Mouse (Mus musculus) erythroblast, embryonic 14.5 days (primary cell): Measurements from ENCODE around the gene Fam129a. TPM values are rescaled to one million over a fixed set of nuclear protein-coding genes. Genes with fewer than 3 reads are reported as not detected.

ENCODE experiments used
- H3K27me3 ChIP-seq: 2 replicates; pipeline ENCODE4 v1.6.1; 2012; ENCODE audit warnings: inconsistent platforms; ENCODE audit not compliant: control insufficient read depth
- H3K36me3 ChIP-seq: 2 replicates; pipeline ENCODE4 v1.6.1; 2012; ENCODE audit warnings: mild to moderate bottlenecking, inconsistent platforms; ENCODE audit not compliant: control insufficient read depth
- H3K4me1 ChIP-seq: 2 replicates; pipeline ENCODE4 v1.6.1; 2012; ENCODE audit warnings: inconsistent platforms; ENCODE audit not compliant: control insufficient read depth
- H3K4me3 ChIP-seq: replicated peaks from 2 replicates; pipeline ENCODE3; 2012; ENCODE audit warnings: moderate library complexity, mild to moderate bottlenecking, inconsistent platforms
- H3K9me3 ChIP-seq: 2 replicates; pipeline ENCODE4 v1.6.1; 2012; ENCODE audit warnings: low read length, inconsistent platforms, mixed read lengths; ENCODE audit not compliant: control insufficient read depth
- GATA1 ChIP-seq: IDR thresholded peaks from 2 replicates; pipeline ENCODE4 v1.6.1; 2012; ENCODE audit warnings: low read length, inconsistent platforms, mixed read lengths
- TAL1 ChIP-seq: IDR thresholded peaks from 3 replicates; pipeline ENCODE4 v1.6.1; 2012; ENCODE audit warnings: low read length, inconsistent platforms, mixed read lengths
- polyA plus RNA-seq: library from polyadenylated mRNA; stranded (reverse); fragments of >175 nt; gene quantifications from 2 replicates; pipeline ENCODE4 v1.2.3, GENCODE M21; 2012

Fam129a gene
- polyA plus RNA-seq, 1 experiment: 0.06 TPM

DNA sequence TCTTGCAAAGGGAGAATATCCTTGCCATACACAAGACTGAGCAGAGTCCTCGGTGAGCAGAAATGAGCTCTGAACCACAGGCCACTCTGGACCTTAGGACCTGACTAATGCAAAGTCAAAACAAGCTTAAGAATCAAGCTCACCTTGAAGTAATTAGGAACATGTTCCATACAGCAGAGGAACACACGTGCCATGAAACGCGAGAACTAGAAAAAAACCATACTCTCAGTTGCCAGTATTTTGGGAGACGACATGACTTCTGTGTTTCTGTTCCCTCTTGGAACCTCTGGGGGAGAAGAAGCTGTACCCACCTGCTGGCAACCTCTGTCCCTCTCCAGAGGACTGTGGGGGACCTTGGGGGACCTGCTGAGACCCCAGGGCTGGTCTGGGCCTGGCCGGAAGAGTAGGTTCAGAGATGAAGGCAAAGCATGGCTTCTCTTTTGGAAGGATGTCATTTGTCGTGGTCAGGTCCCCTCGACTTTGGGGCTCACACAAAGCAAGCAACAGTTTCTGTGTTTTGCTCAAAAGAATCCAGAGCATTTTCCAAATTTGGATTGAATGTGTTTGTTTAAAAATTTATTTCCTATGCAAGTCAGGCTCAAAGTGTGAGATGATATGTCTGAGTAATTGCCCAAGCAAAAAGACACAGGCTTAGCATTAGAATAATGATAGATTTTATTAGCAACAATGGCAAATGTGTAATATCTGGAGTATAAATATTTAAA, 12.6 kb downstream of the Fam129a start:
- Histone ChIP-seq H3K4me3 (no peak overlapping the region), H3K36me3 (no peaks in the 10 kb centered on the region), H3K27me3 (no peaks in the 10 kb centered on the region), H3K4me1 (no peaks in the 10 kb centered on the region), H3K9me3 (no peaks in the 10 kb centered on the region)
- TF ChIP-seq TAL1: no peak
- TF ChIP-seq GATA1: no peak

DNA sequence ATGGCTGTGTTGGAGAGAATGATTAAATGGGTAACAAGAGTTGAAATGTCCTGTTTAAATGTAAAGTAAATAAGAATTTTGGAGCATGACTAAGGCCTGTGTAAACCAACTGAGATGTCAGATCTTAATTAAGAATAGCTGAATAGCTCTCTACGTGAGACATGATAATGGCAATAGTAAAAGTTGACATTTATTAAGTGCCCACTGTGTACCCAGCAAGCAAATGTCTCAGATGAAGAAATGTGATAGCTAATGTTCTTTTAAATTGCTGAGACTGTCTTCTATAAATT, 13.1 kb downstream of the Fam129a start:
- TF ChIP-seq TAL1: no peak
- no peak for TF ChIP-seq GATA1
- no peaks in the 10 kb centered on the region for H3K36me3 ChIP-seq
- H3K27me3 ChIP-seq: no peaks in the 10 kb centered on the region
- no peaks in the 10 kb centered on the region for H3K9me3 ChIP-seq
- H3K4me1 ChIP-seq: no peaks in the 10 kb centered on the region
- no peak overlapping the region for H3K4me3 ChIP-seq

DNA sequence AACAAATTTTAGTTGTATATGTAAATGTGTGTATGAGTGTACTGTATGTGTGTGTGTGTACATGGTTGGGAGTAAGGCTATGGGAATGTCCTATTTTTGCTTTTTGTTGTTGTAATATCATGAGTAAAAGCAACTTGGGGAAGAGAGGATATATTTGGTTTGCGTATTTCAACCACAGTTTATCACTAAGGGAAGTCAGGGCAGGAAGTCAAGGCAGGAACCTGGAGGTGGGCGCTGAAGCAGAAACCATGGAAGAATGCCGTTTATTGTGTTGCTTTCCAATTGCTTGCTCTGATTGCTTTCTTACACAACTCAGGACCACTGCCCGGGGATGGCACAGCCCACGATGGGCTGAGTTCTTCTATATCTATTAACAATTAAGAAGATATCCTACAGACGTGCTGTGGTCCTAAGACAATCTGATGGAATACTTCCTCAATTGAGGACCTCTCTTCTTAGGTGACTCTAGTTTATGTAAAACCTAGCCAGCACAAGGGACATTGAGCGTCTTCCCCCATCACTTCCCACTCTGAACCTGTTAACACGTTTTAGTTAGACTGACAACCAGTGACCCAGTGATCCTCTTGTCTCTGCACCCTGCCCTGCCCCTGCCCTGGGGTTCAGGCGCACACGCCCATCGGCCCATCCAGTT, 13.7 kb downstream of the Fam129a start:
- Histone ChIP-seq H3K27me3 (no peaks in the 10 kb centered on the region), H3K4me3 (no peak overlapping the region), H3K9me3 (no peaks in the 10 kb centered on the region), H3K4me1 (no peaks in the 10 kb centered on the region), H3K36me3 (no peaks in the 10 kb centered on the region)
- TF ChIP-seq TAL1 (no peak), GATA1 (no peak)

DNA sequence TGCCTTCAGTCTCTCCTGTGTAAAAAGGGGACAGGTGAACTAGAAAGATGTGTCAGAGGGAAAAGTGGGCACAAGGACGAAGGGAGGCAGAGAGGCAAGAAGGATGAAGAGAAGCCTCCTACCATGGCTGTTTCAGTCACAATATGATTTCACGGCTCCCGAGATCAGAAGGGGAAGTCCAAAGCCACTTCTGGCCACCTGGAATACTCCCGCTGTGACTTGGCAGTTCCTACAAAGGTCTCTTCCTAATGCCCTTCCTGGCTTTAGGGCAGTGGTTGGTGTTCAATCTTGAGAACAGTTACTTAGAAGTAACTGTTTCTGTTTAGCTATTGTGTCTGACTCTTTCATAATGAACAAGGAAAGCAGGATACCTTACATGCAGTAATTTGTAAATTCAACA, 14.7 kb downstream of the Fam129a start:
- no peaks in the 10 kb centered on the region for H3K27me3 ChIP-seq
- no peak for TF ChIP-seq TAL1
- no peak for TF ChIP-seq GATA1
- H3K4me1 ChIP-seq: no peaks in the 10 kb centered on the region
- H3K9me3 ChIP-seq: no peaks in the 10 kb centered on the region
- no peaks in the 10 kb centered on the region for H3K36me3 ChIP-seq
- H3K4me3 ChIP-seq: no peak overlapping the region

DNA sequence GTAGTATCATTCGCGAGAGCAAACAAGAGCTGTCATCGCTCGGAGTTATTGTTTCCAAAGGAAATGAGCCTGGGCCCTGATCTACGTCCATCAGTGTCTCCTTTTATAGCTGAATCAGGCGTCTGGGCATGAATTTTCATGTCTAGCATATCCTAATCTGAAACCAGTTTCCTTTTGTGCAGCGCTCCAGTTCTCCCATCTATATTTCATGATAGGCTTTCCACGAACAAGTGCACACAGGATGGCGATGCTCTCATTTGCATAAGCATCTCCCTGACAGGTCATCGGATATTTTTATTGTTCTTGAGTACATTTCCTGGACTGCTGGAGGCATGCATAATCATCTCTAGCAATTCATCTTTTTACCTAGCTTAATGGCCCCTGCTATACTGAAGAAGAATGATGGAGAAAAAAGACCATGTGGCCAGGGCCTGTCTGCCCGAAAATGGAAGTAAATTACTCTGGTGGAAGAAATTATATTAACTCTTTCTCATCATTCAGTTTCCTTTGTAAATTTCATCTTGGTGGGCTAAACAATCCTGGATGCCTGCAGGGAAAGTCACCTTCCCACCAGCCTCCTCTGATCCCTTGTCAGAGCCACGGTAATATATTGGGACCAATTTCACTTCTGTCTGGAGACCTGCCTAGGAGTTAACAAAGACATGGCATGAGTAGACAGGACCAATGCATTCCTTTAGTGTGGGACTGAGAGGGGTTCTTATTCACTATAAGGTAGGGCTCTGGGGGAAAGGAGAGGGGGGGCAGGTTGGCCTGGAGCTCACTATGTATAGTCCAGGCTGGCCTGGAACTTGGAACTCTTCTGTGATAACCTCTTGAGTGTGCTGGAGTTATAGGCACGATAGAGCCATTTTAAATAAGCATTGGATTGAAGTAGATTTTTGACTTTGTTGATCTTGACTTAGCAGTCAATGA, 21.4 kb downstream of the Fam129a start:
- H3K9me3 ChIP-seq: no peaks in the 10 kb centered on the region
- H3K36me3 ChIP-seq: no peaks in the 10 kb centered on the region
- no peak overlapping the region for H3K4me3 ChIP-seq
- no peaks in the 10 kb centered on the region for H3K27me3 ChIP-seq
- TF ChIP-seq GATA1 (no peak), TAL1 (no peak)
- H3K4me1 ChIP-seq: no peaks in the 10 kb centered on the region

DNA sequence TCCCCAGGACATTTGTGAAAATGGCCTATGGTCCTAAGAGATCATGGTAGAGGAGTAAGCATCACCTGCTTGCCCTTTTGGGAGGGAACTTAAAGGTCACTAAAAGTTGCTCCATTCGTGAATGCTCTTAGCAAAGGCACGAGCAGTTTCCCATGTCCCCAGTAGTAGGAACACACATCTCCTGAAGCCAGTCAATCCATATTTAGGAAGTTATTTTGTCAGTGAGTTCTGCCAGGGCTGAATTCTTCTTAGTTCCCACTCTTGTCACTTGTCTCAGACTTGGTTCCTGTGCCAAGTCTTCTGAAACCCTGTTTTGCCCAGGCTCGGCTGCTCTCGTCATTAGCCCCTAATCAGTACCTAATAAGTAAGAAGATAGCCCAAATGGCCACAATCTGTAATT, 23.9 kb downstream of the Fam129a start:
- no peaks in the 10 kb centered on the region for H3K9me3 ChIP-seq
- H3K36me3 ChIP-seq: no peaks in the 10 kb centered on the region
- H3K27me3 ChIP-seq: no peaks in the 10 kb centered on the region
- H3K4me3 ChIP-seq: no peak overlapping the region
- TF ChIP-seq TAL1: no peak
- no peak for TF ChIP-seq GATA1
- H3K4me1 ChIP-seq: peaks cover 5% of the 10 kb centered on the region

DNA sequence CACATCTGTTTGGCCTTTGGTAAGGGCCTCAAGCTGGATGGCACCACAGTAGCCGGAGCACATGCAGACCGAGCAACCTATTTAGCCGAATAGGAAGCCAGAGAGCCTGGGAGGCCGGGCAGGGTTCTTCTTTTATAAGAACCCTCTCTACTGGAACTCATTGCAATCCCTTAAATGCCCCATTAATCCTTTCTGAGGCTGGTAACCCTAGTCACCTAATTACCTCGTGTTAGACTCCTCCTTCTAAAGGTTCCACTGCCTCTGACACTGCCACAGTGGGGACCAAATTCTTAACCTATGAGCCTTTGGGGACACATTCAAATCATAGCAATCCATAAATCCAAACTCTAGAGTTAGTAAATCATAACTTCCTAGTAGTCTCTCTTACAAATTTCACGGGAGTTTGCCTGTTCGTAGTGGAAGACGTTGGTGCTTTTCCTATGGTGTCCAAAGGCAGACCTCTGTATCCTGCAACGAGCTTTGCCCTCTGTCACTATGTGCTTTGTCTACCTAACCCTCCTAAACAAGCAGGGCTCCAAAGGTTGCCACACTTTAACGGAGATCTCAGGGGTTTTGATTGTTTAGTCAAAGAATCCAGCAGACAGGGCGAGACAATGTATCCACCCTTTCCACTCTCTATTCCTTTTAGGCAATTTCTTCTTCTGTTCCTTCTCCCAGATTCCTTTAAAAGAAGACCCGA, 24.8 kb downstream of the Fam129a start:
- TF ChIP-seq TAL1: no peak
- no peak for TF ChIP-seq GATA1
- H3K4me3 ChIP-seq: no peak overlapping the region

DNA sequence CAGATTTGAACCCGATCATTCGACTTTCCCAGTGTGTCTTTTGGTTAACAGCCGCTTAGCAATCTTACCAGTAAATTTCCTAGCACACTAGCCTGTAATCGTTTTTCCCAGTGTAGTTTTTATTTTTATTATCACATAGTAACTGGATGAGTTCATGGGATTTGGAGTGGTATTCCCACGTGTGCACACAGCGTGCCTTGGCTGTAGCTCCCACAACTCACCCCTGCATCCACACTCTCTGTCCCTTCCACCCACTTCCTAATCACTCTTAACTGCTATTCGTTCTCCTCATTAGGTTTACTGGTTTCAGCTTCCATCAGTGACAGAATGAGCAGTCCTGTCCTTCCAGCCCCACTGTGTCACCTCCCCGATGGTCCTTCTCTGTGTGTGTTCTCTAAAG, 25.6 kb downstream of the Fam129a start:
- Histone ChIP-seq H3K27me3 (no peaks in the 10 kb centered on the region), H3K4me1 (peaks cover 5% of the 10 kb centered on the region), H3K36me3 (no peaks in the 10 kb centered on the region), H3K9me3 (no peaks in the 10 kb centered on the region), H3K4me3 (no peak overlapping the region)
- TF ChIP-seq GATA1 (no peak), TAL1 (no peak)

More for the DNA sequence above, 24.8 kb downstream of the Fam129a start:
- H3K4me1 ChIP-seq: peaks cover 5% of the 10 kb centered on the region
- no peaks in the 10 kb centered on the region for H3K27me3 ChIP-seq
- H3K36me3 ChIP-seq: no peaks in the 10 kb centered on the region
- no peaks in the 10 kb centered on the region for H3K9me3 ChIP-seq
